Mouse (Mus musculus): ENCODE data around the gene H2-Q1.
"Not testable (repeated sequence)": the region's sequence is repeated elsewhere in the genome, so short reads cannot be mapped to it uniquely, and the experiment has no call there.

The H2-Q1 gene

DNA sequence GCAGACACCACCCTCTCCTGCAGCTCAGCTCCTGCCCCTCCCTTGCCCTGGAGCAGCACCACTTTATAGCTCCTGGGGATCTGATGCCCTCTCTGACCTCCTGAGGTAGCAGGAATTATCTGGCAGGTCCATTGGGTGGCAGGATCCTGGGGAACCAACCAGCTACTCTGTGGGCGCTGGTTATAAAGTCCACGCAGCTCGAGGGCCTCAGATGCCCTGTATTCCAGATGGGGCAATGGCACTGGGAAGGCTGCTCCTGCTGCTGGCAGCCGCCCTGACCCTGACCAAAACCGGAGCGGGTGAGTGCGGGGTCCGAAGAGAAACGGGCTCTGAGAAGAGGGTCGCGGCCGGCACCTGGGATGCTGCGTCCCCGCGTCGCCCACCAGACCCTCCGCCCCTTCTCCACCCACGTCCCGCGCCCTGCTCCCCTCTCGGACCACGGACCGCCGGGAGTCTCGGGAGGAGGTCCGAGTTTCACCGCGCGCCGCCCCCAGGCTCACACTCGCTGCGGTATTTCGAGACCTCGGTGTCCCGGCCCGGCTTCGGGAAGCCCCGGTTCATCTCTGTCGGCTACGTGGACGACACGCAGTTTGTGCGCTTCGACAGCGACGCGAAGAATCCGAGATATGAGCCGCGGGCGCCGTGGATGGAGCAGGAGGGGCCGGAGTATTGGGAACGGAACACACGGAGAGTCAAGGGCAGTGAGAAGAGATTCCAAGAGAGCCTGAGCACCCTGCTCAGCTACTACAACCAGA, at the start of gene H2-Q1:
Gene H2-Q1 (plus strand): TSS at position 79 of the 755 bp plus-strand sequence.
- no peak for DNase-seq (ENCODE audit: low spot score)

DNA sequence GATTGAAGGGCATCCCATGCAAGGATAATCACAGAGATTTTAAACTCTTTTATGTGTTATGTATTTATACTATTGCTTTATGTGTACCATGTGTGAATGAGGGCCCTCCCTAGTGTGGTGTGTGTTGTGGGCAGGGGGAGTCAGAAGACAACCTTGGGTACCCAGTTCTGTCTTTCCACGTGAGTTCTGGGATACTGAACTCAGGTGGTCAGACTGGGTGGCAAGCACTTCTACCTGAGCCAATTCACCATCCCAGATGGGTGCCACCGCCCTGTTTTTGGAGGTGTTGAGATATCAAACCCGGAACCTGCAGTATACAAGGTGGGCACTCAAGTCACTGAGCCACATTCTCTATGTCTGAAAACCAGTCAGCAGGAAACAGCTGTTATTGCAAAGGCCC, 48.0 kb upstream of the H2-Q1 start:
- no peak for DNase-seq (ENCODE audit: low spot score)

DNA sequence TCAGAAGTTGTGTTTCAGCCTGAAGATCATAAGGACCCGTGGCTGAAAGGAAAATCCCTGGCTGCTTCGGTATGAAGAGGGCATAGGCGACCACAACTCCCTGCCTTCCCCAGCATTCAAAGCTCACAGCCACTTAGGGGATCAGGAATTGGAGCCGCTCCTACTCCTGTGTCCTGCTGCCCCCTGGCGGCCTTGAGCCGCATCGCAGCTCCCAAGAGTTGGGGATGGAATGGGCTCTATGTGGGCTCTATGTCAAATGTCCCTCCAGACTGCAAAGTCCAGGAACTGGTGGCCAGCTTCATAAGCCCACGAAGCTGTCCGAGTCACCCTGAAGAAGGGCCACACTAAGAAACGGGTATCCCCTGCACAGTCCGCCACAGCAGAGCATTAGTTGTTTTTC, 45.4 kb upstream of the H2-Q1 start:
- peak; percentile 51 for DNase-seq (ENCODE audit: low spot score)

DNA sequence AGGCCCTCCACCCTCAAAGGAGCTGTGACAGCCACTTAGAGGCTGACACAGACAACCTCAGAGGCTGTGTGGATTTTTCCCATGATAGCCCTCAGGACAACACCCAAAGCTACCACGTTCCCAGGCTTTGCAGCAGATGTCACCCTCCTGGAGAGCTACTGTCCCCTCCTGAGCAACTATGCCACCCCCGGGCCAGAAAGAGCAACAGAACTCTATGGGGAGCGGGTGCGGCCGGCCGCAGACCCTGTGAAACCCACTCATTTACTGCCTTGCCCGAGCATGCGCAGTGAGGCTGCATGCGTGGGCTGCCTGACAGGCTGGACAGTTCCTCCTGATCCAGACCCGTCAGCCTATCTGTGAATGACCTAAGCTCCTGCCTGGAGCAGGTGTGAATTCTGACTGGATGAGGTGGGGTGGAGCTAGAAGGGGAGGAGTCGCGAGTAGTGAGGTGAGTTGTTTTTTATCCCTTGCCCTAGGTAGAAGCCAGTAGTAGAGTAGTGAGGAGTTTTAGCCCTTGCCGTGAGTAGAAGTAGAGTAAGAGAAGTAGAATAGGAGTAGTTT, 43.8 kb upstream of the H2-Q1 start:
- DNase-seq (ENCODE audit: low spot score): no peak

DNA sequence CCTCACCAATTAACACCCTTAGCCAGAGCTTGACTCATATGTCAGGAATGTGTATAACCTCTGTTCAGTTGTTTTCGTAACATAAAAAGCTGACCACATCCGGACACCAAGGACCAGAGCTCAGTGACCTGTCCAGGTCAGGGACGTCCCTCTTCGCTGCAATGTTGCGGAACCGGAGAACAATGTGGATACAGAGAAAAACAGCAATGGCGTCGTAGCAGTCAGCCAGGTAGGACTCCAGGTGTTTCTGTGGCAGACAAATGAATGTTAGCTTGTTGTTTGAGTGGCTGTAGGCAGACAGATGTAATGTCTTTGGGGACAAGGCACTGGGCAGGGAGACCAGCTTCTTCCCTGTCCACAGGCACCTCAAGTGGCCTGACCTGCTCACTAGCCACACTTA, 42.2 kb upstream of the H2-Q1 start:
- no peak for DNase-seq (ENCODE audit: low spot score)

DNA sequence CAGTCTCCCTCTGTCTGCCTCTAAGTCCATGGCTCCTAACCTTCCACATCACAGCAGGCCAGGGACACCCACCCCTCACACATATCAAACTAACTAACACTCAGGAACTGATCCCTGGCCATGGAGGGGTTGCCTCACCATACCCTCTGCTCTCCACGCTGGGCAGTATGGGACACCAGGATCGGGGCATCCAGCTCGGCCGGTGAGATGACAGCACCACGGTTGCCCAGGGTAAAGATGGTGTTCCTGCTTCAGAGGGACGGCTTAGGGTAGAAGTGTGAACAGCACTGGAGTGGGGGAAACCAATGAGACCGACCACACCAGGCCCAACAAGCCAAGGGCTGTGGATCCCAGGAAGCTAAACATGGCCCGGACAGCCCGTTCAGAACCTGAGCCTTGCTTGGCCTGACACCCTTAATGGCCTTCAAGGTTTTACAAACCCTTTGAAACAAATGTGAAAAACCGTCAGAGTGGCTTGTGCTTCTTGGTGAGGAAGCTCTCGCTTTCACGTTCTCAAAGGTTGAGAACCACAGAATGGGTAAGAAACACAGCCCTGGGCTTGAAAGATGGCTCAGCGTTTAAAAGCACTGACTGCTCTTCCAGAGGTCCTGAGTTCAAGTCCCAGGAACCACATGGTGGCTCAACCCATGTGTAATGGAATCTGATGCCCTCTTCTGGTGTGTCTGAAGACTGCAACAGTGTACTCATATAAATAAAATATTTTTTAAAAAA, 41.1 kb upstream of the H2-Q1 start:
- DNase-seq (ENCODE audit: low spot score): no peak

DNA sequence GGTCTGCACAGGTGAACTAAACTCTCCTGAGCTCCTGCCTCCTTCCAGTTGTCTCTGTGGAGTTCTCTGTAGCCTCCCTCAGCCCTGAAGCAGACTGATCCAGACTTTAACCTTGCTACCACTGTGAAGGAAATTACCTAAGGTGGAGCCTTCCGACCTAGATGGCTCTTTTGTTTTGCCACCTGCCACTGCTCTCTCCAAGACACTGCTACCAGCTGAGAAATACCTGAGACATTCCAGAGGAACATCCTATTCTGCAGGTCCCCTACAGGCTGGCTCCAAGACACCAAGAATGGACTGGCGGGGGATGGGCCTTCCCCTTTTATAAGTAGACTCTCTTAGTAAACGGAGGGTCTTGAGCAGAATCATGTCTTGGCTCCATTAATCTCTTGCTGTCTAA, 39.9 kb upstream of the H2-Q1 start:
- no peak for DNase-seq (ENCODE audit: low spot score)

DNA sequence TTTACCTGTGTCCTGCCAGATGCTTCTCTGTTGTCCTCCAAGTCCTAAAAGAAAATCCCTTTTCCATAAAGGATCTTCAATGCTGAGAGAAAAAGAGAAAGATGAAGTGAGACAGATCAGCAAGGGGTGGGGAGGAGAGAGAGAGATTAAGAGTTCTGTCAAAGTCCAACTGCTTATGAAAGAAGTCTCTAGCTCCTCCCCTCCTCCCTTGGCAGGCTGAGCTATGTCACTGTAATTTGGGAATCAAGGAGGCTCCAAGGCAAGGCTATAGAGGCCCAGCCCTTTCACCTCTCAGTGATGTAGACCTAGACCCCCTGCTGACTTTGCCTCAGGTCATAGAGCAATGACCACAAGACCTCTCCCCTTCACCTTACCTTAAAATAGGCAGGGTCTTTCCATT, 34.8 kb upstream of the H2-Q1 start:
- DNase-seq (ENCODE audit: low spot score): no peak

DNA sequence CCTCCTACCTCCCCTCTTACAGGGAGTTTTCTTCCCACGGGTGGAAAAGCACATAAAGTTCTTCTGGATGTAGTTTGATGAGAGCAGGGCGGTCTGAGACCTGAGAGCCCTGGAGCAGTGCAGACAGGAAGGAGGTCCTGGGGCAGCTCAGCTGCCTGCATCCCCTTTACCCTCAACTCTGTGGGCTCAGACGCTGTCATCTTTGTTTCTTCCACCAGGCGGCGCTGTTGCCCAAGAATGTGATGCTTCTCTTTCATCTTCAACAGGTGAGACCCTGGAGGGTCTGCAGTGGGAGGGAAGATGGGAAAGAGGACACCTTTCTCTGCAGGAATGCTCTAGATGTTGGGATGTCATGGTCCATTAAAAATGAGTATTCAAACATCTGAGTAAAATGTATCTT, 24.4 kb upstream of the H2-Q1 start:
- not testable (repeated sequence) for DNase-seq (ENCODE audit: low spot score)

DNA sequence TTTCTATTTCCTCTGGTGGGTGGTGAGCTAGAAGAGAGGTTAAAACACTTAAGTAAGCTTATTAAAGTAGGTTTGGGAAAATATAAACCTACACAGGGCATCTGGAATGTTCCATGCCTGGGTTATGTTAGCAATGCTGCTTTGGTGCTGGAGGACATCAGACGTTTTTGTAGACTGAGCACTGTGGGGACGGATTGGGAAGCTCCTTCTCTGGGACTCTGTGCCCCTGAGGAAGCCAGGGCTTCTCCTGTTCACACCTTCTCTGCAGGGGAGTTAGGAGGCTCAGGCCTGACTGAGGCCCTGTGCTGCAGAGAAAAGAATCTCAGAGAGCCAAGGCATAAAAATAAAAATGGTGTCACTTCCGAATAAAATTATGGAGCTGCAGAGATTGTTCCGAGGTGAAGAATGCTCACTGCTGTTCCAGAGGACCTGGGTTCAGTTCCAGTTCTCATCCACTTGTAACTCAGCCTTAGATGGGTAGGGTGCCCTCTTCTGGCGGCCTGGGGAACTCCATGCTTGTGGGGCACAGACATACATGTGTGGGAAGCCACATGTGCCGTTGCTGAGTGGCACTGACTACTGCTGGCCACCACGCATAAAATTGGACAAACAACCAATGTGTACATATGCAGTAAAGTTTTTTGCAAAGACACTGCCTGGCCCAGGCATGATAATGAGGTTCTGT, 19.8 kb upstream of the H2-Q1 start:
- not testable (repeated sequence) for DNase-seq (ENCODE audit: low spot score)

DNA sequence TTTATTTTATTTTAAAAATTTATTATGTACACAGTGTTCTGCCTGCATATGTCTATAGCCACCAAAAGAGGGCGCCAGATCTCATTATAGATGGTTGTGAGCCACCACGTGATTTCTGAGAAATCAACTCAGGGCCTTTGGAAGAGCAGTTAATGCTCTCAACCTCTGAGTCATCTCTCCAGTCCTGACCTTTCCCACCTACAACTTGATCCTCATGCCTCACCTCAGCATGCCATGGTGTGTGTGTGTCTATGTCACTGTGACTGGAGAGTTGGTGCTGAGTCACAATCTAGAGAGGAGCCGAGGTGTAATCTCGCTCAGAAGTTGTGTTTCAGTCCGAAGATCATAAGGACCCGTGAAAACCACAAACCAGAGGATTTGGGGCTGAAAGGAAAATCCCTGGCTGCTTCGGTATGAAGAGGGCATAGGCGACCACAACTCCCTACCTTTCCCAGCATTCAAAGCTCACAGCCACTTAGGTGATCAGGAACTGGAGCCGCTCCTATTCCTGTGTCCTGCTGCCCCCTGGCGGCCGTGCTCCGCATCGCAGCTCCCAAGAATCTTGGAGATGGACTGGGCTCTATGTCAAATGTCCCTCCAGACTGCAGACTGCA, 18.5 kb upstream of the H2-Q1 start:
- peak; percentile 53 for DNase-seq (ENCODE audit: low spot score)

DNA sequence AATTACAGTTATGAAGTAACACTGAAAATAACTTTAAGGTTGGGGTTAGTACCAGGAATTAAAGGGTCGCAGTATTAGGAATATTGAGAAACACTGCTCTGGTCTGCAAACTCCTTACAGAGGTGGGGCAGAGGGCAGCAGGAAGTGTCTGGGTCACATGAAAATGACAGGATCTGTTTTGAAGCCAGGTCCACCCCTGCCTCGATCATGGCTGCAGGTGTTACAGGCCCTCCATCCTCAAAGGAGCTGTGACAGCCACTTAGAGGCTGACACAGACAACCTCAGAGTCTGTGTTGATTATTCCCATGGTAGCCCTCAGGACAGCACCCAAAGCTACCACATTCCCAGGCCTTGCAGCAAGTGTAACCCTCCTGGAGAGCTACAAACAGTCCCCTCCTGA, 16.9 kb upstream of the H2-Q1 start:
- DNase-seq (ENCODE audit: low spot score): no peak

DNA sequence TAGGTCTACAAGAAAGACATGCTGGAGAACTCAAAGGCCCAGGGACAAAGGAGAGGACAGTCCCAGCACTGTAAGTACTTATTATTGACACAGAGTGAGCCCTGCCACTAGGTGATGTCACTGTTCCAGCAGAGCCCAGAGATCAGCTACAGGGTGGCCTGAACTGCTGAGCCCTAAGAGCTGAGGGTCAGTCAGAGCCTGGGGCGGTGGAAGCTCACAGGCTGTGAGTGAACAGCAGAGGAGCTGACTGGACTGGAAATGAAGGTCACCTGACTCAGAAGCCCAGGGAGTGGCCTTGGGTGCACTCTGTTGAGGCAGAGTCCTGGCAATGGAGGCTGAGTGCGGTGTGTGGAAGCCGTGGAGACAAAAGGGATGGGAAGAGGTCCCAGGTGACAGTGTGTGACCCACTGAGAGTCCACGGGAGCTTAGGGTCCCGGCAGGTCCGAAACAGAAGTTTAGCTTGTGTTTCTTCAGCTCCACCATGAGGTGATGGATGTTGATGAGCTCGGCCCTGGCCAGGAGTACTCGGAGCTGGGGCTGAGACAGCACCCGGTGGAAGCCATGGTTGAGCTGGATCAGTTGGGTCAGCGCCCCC, 16.4 kb upstream of the H2-Q1 start:
- DNase-seq (ENCODE audit: low spot score): peak; percentile 38

DNA sequence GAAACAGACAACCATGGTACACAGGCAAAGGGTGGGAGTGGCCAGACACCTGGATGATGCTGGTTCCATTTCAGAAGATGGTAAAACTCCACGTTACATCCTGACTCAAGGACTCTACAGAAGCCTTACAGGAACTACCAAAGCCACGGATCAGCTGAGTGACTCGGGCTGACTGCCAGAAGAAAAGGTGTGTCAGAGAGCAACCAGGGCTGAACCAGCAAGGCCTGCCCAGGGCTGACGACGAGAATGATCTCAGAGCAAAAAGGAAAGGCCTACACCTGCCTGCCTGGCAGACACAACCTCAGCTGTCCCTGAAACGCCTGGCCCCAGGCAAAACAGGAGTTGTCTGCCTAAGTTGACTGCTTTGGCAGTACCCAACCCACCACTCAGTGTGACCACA, 15.7 kb upstream of the H2-Q1 start:
- DNase-seq (ENCODE audit: low spot score): no peak

DNA sequence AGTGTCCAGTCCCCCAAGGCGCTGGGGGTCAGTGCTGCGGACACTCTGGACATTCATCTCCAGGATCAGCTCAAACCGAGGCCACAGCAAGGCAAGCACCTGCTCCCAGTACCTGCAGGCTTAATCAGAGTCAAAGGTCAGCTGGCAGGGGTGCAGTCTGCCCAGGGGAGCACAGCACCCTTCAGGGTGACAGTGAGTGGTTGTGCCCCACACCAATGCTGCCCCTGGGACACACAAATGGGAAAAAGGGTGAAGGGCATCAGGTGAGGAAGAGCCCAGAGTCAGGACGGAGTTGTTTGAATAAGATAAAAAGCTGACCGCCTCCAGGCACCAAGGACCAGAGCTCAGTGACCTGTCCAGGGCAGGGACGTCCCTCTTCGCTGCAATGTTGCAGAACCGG, 15.3 kb upstream of the H2-Q1 start:
- DNase-seq (ENCODE audit: low spot score): not testable (repeated sequence)

DNA sequence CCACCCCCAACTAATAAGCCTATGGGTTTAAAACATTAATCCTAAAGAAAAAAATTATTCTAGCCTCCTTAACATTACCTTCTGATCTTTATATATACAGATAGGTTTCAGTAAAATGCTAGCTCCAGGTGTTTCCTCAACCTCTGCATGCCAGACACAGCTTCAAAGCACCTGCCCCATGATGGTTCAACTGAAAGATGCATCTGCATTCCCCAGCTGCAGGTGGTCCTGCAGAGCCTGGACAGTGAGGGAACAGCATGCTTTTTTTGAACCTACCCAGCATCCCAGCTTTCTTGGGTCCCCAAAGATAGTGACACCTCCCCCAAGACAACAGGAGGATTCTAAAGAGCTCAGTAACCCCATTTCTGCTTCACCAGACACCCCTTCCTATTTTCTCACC, 1.5 kb upstream of the H2-Q1 start:
- no peak for DNase-seq (ENCODE audit: low spot score)

DNA sequence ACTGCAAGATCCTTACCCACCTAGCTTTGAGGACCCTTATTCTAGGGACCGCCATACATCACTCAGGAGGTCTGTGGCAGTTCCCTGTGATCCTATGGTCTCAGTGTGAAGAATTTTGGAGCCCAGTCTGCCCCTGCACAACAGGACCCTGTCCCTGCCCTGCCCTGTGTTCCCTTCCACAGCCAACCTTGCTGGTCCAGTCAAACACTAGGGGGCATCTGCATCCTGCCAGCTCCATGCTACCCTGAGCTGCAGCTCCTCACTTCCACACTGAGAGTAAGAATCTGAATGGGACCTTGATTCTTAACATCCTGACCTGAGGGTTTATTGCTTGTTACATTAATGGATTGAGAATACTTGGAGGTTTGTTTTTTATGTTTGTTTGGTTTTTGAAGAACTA, 4.9 kb downstream of the H2-Q1 start:
- not testable (repeated sequence) for DNase-seq (ENCODE audit: low spot score)

DNA sequence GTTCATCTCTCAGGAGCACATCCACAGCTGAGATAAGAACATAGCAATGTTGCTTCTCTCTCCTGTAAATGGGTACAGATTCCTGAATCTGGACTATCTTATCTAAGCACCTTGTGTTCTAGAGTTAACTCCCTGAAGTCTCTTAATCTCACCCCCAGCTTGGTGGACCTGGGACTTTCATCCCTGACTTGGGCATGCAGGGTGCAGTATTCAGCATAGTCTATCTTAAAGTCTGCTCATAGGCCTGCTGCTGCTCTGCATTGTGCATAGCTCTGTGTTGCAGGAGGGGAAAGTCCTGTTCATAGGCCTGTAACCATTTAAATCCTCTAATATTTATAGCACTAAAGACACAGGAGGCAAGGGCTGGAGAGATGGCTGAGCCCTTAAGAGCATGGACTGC, 5.8 kb downstream of the H2-Q1 start:
- DNase-seq (ENCODE audit: low spot score): not testable (repeated sequence)

DNA sequence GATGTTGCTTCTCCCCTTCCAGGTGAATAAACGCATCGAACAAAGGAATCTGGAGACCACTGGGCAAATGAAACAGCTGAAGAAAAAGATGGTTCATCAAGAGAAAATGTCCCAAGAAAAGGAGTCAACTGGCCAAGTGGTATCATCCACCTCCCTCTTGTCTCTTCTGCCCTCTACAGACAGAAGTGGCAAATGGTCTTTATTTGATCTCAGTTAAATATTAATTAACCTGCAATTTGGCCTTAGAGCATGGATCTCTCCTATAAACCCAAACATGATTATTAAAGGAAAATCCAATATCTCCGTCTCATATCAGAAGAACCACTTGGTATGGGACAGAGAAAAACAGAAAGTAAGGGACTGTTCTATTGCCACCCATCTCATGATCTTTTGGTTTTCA, 9.5 kb downstream of the H2-Q1 start:
- not testable (repeated sequence) for DNase-seq (ENCODE audit: low spot score)

DNA sequence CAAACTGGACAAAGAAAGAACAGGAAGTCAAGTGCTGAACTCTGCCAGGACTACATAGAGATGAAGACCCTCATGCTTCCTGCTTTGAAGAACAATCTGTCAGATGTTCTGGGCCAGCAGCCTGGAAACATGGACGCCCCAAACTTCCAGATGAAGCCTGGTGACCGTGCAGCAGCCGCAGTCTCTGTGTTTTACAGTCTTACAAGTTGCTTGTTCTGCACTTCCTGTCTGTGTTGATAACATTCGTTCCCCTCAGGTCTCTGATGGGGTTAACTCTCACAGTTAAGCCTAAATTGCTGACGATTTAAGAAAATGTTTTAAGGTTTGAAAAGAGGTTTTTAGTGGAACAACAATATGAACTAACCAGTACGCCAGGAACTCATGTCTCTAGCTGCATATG, 11.3 kb downstream of the H2-Q1 start:
- not testable (repeated sequence) for DNase-seq (ENCODE audit: low spot score)

DNA sequence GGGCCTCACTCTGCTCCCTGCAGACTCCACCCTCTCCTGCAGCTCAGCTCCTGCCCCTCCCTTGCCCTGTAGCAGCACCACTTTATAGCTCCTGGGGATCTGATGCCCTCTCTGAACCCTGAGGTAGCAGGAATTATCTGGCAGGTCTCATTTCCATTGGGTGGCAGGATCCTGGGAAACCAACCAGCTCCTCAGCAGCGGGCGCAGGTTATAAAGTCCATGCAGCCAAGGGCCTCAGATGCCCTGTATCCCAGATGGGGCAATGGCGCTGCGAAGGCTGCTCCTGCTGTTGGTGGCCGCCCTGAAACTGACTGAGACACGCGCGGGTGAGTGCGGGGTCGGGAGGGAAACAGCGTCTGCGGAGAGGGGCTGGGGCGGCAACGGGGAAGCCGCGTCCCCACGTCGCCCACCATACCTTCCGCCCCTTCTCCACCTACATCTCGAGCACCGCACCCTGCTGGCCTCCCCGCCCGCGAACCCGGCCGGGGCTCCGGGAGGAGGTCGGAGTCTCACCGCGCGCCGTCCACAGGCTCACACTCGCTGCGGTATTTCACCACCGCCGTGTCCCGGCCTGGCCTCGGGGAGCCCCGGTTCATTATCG, 22.0 kb downstream of the H2-Q1 start, which contains the start of gene H2-Q2:
Gene H2-Q2 (plus strand): TSS at position 172 of the 601 bp plus-strand sequence.
- DNase-seq (ENCODE audit: low spot score): no peak
